Mouse (Mus musculus): Measurements from ENCODE around the gene Cwf19l2.

DNA sequence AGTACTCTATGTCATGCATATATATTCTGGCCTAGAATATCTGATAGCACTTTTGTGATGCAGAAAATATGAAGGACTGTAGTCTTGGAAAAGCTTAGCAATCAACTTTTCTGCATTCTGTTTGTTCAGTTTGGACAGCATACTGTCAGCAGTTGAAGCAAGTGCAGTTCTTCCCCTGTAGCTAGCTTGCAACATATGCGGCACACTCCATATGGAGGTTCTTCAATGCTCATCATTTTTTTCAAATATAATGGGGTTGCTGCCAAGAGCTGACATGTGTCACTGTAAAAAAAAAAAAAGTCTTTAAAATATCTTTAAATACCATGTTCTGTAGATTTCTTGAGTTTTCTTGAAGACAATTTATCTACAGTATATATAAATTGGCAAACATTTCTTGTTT lies 115.8 kb downstream of the Cwf19l2 start:
- TF ChIP-seq CHD2 (IDR thresholded peaks at IDR 0.05; ENCODE audit: low read depth, low read length) (no peak), ZC3H11A (IDR thresholded peaks at IDR 0.05; ENCODE audit: borderline replicate concordance, low read depth, low read length) (no peak), HCFC1 (IDR thresholded peaks at IDR 0.05; ENCODE audit: borderline replicate concordance, insufficient read depth, low read length) (no peak), MAFK (IDR thresholded peaks at IDR 0.05; ENCODE audit: insufficient read depth, low read depth, low read length) (no peak)

Data from ES-E14 (cell line).